Mouse (Mus musculus): Measurements from ENCODE around the gene Parp16. TPM values are rescaled to one million over a fixed set of nuclear protein-coding genes. Genes with fewer than 3 reads are reported as not detected.
"Not testable (repeated sequence)": the region's sequence is repeated elsewhere in the genome, so short reads cannot be mapped to it uniquely, and the experiment has no call there.

Parp16 gene
- total RNA-seq, 2 experiments from 2014 or later = 4.1 TPM

- no peak for DNase-seq (ENCODE audit: low spot score in 2 of 2)
Observed at GRCm38 (mm10) chr9:65241973-65242372, 46.8 kb downstream of the Parp16 start.

- DNase-seq (ENCODE audit: low spot score in 2 of 2) = no peak
Observed at GRCm38 (mm10) chr9:65243249-65243648, 48.1 kb downstream of the Parp16 start.

DNA sequence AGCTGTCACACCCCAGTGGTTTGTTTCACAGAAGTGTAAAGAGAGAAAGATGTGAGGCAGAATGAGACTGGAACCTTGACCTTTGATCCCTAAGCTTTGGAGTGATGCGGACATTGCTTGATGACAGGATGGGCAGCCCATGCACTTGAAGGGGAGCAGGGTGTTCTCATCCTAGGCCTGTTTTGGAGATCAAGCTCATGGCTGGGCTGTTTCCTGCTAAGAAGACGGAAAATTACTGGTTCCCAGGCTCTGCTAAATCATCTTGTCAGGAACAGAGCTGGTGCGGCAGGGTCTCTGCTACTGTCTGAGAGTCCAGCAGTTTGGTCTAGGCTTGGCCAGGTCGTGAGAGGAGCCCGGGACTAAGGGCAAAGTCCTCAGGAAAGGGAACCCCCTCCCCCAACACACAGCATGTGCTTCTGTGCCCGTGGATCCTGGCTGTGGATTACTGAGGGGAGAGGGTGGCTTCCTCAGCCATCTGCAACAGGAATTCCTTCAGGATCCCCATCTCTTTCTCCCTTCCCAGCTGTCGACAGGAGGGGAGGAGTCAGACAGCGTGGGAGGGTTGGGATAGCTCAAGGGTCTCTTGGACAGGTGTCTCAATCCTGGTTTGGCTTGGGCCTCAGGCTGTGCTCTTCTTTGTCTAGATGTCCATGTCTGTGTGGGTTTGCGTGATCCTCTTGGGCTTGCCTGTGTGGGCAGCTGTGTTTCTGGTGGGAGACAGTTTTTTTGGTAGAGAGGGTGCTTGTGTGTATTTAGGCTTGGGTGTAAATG, 49.1 kb downstream of the Parp16 start:
- no peak for DNase-seq (ENCODE audit: low spot score in 2 of 2)

DNA sequence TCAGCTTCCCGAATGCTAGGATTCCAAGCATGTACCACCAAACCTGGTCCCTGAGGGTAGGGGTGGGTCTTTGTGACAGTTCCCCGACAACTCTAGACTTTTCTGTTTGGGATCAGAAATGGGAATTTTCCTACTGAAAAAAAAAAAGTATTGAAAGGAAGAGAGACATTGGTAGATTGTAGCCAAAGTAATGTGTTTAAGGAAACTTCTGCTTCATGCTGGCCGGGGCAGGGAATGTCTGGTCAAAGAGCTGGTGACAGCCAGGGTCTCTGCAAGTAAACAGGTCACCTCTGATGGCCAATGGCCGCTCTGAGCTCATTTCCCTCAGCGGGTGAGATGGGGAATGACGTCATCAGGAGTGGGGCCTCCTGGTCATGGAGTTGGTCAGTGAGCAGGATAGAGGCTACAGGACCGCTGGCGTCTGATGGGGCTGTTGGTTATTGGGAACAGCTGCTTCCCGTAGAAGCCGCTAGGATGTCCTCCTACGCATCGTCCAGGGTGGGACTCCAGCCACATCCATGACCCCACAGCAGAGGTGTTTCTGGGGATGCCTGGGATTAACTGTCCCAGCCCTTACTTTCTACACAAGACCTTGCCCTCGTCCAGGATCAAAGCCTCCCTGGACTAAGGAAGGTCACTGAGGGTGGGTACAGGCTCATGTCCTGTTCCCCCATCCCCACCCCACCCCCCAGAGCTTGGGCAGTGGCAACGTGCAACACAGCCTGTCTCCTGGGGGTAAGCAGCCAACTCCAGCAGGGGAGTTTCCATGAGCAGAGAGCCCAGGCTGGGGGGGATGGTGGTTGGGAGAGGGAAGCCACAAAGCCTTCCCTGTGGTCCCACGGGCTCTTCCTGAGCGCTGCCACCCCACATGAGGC, 52.6 kb downstream of the Parp16 start:
- no peak for DNase-seq (ENCODE audit: low spot score in 2 of 2)

GRCm38 (mm10) chr9:65248377-65248690, 53.2 kb downstream of the Parp16 start:
- DNase-seq (ENCODE audit: low spot score in 2 of 2) = no peak

GRCm38 (mm10) chr9:65252026-65252425, 56.9 kb downstream of the Parp16 start:
- no peak for DNase-seq (ENCODE audit: low spot score in 2 of 2)

DNA sequence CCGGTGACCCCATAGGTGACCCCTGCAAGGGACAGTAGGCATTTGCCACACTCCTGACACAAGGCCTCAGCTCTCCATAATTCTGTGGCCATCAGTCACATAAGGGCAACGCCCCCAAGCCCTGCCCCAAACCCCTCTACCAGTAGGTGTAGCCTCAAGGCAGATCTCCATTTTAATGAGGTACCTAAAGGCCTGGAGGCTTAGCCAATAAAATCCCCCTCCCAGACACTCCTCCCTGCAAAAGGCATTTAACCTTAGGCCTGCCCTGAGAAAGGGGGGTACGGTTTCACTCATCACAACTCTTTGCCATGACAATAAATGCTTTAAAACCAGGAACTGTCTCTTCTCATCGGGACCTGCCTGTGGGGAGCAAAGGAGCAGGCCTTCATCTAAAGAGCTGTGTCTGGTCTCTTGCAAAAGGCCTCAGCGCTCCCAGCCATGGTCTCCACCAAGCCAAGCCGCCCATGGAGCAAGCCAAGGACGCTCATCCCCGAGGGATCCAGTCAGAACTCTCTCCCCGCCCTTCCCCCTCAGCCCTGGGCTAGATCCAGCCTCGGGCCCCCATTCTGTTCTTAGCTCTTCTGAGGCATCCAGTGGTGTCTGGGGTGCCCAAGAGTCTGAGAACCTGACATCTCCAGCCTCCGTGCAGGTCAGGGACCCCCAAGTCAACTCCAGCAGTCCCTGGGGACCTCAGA, 60.9 kb downstream of the Parp16 start:
- no peak for DNase-seq (ENCODE audit: low spot score in 2 of 2)

- DNase-seq (ENCODE audit: low spot score in 2 of 2) = no peak
Observed at GRCm38 (mm10) chr9:65257218-65257910, 62.2 kb downstream of the Parp16 start.

DNA sequence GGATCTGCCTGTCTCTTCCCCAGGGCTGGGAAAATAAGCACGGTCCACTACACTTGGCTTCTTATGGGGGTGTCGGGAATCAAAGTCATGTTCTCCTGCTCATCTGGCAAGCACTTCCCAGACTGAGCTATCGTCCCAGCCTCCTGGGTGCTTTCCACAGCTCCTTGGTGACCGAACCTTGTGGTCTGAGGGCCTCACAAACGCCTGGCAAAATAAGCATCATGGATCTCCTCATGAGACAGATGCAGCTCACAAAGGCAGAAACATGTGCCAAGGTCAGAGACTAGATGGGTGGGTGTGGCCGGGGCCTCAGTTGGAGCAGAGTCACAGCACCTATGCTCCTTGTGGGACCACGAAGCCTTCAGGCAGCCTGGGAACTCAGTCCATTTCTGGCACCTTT, 64.2 kb downstream of the Parp16 start:
- DNase-seq (ENCODE audit: low spot score in 2 of 2) = no peak

- DNase-seq (ENCODE audit: low spot score in 2 of 2) = no peak
Observed at GRCm38 (mm10) chr9:65261591-65262230, 66.6 kb downstream of the Parp16 start.

DNA sequence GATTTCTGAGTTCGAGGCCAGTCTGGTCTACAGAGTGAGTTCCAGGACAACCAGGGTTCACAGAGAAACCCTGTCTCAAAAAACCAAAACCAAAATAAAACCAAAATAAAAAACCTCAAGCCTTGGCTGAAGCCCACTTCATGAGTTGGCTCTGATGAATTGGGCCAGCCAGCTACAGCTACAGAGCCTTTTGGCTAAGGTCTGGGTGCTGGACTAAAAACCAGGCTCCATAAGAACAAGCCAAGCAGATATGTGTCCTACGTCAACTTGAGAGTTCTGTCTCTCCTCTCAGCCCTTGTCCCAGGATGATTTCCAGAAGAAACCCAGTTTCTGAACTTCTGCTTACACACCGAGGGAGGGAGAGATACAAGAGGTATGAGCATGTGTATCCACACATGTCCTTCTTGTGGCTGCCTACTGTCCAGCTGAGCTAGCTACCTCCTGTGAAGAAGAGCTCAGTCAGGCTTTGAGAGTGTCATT, 67.5 kb downstream of the Parp16 start:
- no peak for DNase-seq (ENCODE audit: low spot score in 2 of 2)

DNA sequence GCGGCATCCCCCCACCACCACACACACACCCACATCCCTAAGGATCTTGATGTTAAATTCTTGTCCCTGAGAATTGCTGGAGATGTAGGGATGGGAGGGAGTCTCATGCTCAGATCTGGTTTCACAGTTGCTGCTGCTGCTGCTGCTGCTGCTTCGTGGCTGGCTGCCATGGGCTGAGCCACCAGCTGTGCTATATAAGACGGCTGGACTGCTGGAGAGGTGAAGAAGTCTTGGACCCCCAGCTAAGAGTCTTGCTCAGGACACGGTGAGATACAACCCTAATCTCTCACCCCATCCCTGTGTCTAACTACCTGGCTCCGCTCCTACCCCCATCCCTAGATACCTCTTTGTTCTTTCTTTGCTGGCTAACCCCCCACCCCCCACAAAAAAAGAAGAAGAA, 69.8 kb downstream of the Parp16 start, which contains the start of gene Cilp:
Gene Cilp, plus strand, starts transcription at position 222 of the 400 bp plus-strand sequence.
- no peak for DNase-seq (ENCODE audit: low spot score in 2 of 2)

- peak; percentile 63 to 87 for DNase-seq (ENCODE audit: low spot score in 2 of 2)
Observed at GRCm38 (mm10) chr9:65267742-65268515, 72.8 kb downstream of the Parp16 start.

- DNase-seq (ENCODE audit: low spot score in 2 of 2) = no peak
Observed at GRCm38 (mm10) chr9:65273048-65273809, 78.1 kb downstream of the Parp16 start.

DNA sequence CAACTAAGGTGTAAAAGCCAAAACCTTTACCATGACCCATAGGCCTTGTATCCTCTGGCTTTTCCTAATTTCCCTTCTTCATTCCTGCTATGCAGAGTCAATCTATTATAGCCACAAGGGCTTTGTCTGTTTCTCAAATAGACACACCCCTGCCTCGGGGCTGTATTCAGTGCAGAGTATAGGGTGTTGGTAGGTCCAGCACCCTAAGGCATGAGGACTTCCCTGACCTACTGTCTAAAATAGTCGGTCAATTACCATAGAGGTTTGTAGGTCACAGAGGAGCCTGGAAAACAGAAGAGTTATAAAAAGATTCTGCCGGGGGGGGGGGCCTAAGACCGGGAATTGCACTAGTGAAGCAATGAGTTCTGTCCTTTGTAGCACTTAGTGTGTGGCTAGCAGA, 78.7 kb downstream of the Parp16 start:
- DNase-seq (ENCODE audit: low spot score in 2 of 2) = no peak

GRCm38 (mm10) chr9:65274851-65275250, 79.7 kb downstream of the Parp16 start:
- DNase-seq (ENCODE audit: low spot score in 2 of 2) = not testable (repeated sequence)

DNA sequence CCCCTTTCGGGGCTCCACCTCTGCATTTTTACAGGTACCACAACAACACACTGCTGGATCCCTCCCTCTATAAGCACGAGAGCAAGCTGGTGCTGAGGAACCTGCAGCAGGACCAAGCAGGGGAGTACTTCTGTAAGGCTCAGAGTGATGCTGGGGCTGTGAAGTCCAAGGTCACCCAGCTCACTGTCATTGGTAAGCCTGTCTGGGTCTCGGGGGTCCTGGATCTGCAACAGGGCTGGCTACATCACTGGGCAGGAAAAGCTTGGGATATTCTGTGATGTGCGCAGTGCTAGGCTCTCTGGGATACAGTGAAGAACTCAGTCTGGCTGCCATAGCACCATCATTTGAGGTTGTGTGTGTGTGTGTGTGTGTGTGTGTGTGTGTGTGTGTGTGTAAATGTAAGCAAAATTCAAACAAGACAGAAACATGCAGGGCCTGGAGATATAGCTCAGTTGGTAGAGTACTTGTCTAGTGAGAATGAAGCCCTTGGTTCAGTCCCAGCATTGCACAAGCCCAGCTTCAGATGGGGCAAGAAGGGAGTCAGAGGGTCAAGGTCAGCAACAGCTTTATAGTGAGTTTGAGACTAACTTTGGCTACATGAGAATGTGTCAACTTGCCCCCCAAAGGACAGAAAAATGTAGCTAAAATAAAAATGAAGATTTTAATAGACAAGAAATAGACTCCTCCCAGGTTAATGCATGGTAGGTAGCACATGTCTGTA, 80.8 kb downstream of the Parp16 start:
- DNase-seq (ENCODE audit: low spot score in 2 of 2) = no peak

GRCm38 (mm10) chr9:65281536-65282151, 86.5 kb downstream of the Parp16 start:
- DNase-seq (ENCODE audit: low spot score in 2 of 2) = peak in 1 of 2 experiments; percentile 15
